8 mouse cellular contexts compared by ENCODE assay signal in genomic region chr2:90679061-90679810, GRCm38 (mm10). TPM values are rescaled to one million over a fixed set of nuclear protein-coding genes. Genes with fewer than 3 reads are reported as not detected.
DNase-seq lines count a peak whose midpoint lies in the region; ATAC-seq lines count a peak whose summit lies in the region.

No protein-coding gene starts in this region.

- no peaks in the 10 kb centered on the region for H3K27me3 ChIP-seq in hindbrain, embryonic 14.5 days (ENCODE audit: control insufficient read depth, insufficient read depth, low read length)

- peaks cover 12% of the 10 kb centered on the region for H3K4me1 ChIP-seq in hindbrain, embryonic 14.5 days (replicated peaks; ENCODE audit: control insufficient read depth, insufficient read depth, low read length)

- peak; percentile 96 for DNase-seq in R1 (ENCODE audit: low read depth, low spot score)
- peak; percentile 94 to 95 for DNase-seq in cerebellum, postnatal 25 days
- peak; percentile 81 to 86 for DNase-seq in frontal cortex, postnatal 25 days (ENCODE audit: low spot score in 2 of 2)
- peak; percentile 94 for DNase-seq in hindbrain, embryonic 14.5 days (ENCODE audit: low spot score)
- peak; percentile 92 to 94 for DNase-seq in layer of hippocampus, postnatal 36 days
- peak; percentile 95 for DNase-seq in lung, postnatal 36 days
- peak; percentile 96 for DNase-seq in retina, postnatal 1 day
- peak; percentile 86 to 95 for DNase-seq in urinary bladder, adult 18-20 months (ENCODE audit: low spot score in 2 of 2)

- WGBS in hindbrain, embryonic 14.5 days: under 1% methylated on average over 63 of the region's 63 CpGs

- H3K27ac ChIP-seq in hindbrain, embryonic 14.5 days: peak overlapping the region; percentile 89

- peak overlapping the region; percentile 91 for H3K4me2 ChIP-seq in hindbrain, embryonic 14.5 days (replicated peaks)

- ATAC-seq in hindbrain, embryonic 14.5 days (ENCODE audit: low FRiP score): peak; percentile 98

- H3K9me3 ChIP-seq in hindbrain, embryonic 14.5 days (ENCODE audit: control insufficient read depth, low read length): no peaks in the 10 kb centered on the region

- peaks cover 21% of the 10 kb centered on the region for H3K36me3 ChIP-seq in hindbrain, embryonic 14.5 days (replicated peaks; ENCODE audit: control insufficient read depth, insufficient read depth)

- peak overlapping the region; percentile 65 for H3K9ac ChIP-seq in hindbrain, embryonic 14.5 days

- peak overlapping the region; percentile 81 for H3K4me3 ChIP-seq in hindbrain, embryonic 14.5 days (replicated peaks; ENCODE audit: low read length)

RNA-seq across cellular contexts. Expression of gene Nup160, which starts 2.2 kb away (rescaled TPM):
- 27.6 and 29.9 TPM in 2 replicates for polyA plus RNA-seq in hindbrain, embryonic 14.5 days (2014; fragmentation: Nextera tagmentation; extraction: Ambion mirVana)
- total RNA-seq in layer of hippocampus, postnatal 36 days (2021): 10 to 100 TPM; 17.7 to 18.1 TPM

Comparison
In these comparisons a context has a peak if more than half of its experiments do, and no peak if none do; other contexts are left out.
1. Peak in every context shown above with its lines: DNase-seq, ATAC-seq, H3K4me3 ChIP-seq and H3K27ac ChIP-seq.